Mouse (Mus musculus): ENCODE results near the gene Klhl6. TPM values are rescaled to one million over a fixed set of nuclear protein-coding genes. Genes with fewer than 3 reads are reported as not detected.

Klhl6 gene
- total RNA-seq, 2 experiments from 2014 or later = 5.2 to 6.4 TPM

DNA sequence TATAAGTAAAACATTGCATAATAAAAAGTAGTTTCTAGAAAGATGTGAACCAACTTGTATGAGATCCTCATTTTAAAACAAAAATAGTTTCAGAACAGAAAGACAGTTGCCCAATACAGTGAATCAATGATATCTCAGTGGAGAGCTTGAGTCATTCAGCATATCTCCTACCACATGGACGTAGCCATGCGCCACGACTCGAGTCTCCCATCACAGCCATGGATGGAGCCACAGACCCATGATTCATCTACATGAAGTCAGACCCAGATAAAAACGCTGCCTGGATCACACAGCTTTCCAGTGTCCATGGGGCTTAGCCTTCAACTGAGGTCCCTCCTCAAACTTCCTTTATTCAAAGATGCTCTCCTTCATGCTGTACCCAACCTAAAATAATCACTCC, 13.3 kb downstream of the Klhl6 start:
- DNase-seq = peak in 1 of 2 experiments; percentile 31

DNA sequence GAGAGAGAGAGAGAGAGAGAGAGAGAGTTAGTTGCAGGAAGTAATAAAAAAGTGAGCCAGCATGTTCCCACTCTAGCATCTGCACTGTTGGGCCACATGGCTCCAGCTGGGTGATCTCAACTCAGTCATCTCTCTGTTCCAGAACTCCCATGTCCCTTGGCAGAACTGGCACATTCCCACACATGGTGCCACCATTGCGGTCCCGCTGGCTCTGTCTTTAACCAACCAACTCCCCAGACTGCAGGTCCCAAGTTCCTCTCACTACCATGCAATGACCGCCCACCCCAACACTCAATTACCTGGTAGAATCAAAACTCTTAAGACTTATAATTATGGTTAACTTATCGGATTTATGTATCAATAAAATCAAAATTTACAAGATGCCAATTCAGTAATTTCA, 14.2 kb downstream of the Klhl6 start:
- no peak for DNase-seq

DNA sequence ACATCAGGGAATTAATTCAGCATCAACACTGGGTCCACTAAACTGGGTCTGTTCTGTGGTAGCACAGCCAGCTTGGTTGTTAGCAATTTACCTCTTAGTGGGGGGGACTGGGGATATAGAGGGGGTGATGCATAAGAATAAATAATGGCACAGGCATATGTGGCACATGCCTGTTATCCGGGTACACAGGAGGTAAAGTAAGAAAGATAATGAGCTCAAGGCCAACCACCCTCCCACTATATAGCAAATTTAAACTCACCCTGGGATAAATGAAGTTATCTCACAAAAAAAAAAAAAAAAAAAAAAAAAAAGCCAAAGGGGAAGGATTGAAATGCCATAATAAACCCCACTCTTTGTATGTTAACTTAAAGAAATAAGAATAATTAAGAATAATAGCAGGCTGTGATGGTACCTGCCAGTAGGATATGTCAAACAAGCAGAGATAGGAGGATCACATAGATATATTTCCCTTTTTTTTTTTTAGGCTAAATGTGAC, 14.9 kb downstream of the Klhl6 start:
- DNase-seq = no peak

DNA sequence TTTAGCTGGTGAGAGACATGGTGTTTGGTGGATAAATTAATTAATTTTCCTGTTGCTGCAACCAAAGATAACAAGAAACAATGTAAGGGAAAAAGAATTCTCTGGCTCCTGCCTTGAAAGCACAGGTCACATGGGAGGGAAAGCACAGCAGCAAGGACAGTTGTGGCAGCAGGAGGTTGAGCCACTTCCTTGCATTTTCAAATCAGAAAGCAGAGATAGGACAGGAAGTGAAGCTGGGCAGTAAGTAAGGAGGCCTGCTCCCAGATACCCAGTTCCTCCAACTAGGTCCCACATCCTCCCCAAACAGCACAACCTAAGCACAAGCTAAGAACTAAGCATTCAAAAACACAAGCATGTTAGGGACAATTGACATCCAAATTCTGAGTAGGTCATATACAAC, 15.9 kb downstream of the Klhl6 start:
- DNase-seq = peak in 1 of 2 experiments; percentile 24

DNA sequence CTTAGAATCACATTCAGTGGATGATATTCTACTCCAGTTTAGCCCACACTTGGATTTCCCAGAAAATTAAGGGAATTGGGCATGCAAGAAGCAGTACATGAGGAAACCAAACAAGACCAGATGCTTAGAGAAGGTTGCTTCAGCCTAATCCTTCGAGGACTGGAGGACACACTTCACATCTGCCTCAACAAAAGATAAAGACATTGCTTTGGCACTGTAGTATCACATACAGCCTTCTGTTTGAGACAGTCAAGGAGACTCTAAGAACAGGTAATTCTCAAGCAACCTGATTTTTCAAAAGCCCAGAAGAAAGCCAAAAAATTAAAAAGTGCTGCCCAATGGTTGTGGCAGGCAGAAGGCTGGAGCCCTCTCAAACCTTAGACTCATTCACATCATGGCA, 16.4 kb downstream of the Klhl6 start:
- DNase-seq = no peak

DNA sequence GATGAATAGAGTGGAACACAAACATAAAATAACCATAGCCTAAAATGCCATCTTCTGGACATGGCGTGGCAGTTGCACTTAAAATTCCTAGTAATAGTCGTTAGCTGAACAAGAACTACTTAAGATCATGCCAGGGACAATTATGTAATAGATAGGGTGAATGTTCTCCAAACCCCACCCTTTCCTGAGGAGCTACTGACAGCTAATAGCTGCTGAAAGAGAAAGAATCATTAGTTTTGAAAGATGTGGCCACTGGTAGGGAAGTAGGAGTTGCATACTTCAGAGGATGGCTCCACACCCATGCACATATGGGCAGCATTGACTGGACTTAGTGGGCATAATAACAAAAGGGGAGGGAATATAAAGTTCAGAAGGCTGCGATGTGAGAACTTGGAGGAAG, 19.9 kb downstream of the Klhl6 start:
- peak in 1 of 2 experiments; percentile 22 for DNase-seq

DNA sequence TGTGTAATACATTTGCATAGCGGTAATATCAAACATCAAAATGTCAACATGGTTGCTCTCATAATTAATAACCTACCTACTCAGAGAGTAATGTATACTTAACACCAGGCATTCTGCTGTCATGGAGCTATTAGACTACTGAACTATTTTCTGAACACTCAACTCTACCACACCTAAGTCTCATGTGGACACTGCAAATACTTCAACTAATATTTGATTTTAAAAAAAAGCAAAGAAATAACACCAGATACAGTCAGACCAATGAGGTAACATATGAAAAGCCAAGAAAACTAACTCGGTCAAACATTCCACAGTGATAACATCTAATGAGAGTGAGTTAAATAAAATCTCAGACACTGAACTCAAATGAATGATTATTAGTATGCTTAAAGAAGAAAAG, 21.8 kb downstream of the Klhl6 start:
- DNase-seq = no peak

DNA sequence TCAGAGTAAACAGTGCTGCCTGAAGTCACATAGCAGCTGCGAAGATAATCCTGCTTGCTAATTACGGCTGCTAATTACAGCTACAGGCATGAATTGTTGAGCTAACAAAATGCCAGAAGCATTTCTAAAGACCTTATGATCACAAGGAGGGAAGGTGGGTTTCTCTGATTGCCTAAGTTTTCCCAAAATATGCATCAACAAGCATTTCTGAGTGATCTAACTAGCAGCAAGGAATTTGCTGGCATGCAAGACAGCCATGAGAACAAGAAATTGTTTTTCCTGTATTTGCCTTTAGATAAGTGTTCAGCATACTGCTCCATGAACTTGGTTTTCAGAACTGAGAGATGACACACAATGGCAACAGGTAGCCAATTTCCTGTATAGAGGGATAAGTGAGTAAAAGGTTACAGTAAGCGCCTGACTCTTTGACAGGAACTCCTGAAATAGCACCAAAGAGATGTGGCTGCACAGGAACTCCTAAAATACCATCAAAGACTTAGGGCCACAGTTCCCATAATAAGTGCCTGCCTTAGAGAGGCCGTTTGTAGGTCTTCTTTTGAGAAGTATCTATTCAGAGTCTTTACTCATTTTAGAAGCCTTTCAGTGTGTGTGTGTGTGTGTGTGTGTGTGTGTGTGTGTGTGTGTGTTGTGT, 22.3 kb downstream of the Klhl6 start:
- peak in 1 of 2 experiments; percentile 38 for DNase-seq

DNA sequence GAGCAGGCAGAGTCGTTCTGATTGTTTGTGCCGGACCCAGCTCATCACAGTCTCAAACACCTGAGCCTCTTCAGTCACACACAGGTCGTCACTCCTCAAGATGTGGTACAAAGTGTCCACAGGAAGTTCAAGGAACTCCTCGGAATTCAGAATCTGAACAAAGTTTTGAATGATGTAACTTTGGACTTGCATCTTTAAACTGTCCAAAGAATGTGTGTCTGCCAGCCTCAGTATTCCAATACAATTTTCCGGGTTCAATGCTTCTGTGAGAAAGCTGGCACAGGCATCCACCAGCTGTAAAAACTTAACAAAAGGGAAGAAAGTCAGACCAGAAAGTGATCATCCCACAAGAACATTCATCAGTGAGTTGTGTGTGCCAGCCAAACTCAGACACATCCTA, 25.8 kb downstream of the Klhl6 start:
- DNase-seq = no peak

DNA sequence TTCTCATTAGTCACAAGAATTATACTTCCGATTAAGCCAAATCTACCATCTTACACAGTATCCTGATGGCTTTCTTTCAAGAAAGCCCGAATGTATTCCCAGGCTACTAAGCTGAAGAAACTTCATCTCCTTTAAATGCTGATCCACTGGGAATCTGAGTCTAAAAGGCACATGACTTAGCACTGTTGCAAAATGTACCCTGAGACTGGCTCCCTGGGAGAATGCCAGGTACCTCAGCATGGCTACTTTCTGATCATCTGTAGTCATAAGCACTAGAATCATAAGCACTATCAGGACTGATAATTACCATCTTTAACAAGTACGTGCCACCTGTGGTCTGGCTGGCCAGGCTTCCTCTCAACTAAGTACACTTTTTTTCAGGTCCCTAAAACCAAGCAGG, 35.5 kb downstream of the Klhl6 start:
- no peak for DNase-seq

DNA sequence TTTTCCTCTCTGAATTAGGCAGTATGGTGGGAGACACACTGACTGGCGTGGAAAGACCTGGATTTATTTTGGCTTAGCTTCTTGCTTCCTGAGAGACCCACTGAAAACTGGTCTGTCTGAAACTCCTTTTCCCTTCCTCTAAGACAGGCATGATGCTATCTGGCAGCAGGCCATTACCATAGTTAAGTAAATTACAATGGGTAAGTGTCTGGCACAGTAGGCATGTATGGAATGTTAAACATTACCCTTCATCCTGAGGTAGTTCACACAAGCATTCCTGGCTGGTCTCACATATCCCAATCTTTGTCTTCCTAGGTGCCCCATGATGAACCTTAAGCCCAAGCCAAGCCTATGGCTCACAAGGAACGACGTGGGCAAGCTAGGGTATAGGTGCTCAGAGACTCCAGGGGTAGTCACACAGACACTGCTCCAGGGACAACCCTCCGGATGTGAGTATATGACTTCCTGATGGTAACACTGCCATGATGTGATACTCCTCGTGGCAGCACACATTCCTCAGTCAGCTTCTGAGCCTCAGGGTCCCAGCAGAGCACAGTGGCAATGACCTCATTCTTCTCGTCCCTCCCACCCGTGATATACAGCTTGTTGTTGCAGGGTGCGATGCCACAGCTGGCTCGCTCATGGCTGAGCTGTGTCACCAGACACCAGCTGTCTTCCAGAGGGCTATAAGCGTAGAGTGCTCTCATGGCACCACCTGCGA, 36.1 kb downstream of the Klhl6 start:
- no peak for DNase-seq

DNA sequence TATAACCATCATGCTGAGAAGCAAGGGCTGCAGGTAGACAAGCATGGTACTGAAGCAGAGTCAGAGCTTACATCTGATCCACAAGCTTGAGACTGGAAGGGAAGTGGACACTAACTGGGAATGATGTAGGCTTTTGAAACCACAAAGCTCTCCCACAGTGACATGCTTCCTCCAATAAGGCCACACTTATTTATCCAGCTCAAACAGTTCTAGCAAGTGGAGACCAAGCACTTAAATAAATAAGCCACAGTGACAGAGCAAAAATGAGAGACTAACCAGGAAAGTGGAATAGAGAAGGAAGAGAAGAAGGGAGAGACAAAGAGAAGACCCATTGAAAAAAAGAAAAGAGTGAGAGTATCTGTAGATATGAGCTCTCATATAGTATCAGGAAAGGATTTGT, 62.0 kb downstream of the Klhl6 start:
- no peak for DNase-seq

DNA sequence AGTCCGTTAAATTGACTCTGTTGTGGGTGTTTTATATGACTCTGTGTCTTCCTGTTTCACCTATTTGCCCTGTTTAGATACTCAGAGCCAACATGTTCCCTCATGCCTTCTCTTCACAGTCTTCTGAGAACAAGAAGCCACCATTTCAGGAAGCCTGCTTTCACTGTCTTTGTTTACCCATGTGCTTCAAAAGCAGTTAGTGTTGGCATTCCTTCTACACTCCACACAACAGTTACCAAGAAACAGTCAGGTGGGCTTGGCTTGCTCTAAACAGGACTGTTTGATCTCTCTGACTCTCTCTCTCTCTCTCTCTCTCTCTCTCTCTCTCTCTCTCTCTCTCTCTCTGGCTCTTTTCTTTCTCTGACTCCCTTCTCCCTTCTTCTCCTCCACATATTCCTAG, 64.6 kb downstream of the Klhl6 start:
- DNase-seq = no peak

DNA sequence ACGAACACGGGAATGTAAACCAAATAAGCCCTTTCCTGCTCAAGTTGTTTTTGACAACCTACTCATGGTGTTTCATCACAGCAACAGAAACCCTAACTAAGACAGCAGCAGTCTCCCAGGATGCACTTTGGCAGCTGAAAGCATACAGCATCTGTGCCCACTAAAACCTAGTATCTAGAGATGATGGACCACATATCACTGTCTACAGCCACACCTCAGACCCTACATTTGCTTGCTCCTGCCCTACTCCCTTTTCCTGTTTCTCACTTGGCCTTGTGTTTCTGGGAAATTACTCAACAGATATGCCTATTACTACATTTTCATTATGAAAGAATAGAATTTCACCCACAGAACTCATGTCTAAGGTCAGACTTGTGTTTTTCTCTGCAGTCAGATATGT, 70.3 kb downstream of the Klhl6 start:
- no peak for DNase-seq

DNA sequence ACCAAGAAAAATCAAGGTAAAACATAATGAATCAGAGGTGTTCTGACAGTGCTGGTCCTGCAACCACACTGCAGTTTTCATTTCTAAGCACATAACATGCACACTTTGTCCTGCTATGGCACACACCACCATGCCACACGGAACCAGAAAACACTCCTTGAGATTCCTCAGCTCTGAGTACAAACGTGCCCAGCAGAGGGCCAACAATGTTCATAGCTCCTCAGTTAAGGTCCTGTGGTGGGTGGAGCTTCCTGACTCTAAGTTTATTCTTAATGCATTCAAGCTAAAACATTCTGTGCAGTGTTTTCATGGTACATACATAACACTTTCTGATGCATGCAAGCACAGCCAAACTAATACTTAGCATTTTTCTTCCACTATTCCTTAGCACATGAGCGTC, 74.5 kb downstream of the Klhl6 start:
- DNase-seq = no peak

DNA sequence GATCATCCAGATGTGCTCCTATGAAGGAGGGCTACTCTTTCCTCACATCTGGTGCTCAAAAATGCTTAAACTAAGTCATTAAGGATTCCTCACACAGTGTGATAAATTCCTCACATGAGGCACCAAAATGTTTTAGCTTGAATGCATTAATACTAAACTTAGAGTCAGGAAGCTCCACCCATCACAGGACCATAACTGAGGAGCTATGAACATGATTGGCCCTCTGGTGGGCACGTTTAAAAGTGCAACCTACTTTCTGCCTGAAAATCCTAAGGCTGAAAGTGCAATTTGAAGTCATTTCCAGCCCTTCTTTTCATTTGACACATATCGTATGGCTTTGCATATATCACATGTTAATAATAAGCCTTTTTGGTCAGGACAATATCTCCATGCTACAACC, 75.7 kb downstream of the Klhl6 start:
- peak; percentile 35 to 70 for DNase-seq

DNA sequence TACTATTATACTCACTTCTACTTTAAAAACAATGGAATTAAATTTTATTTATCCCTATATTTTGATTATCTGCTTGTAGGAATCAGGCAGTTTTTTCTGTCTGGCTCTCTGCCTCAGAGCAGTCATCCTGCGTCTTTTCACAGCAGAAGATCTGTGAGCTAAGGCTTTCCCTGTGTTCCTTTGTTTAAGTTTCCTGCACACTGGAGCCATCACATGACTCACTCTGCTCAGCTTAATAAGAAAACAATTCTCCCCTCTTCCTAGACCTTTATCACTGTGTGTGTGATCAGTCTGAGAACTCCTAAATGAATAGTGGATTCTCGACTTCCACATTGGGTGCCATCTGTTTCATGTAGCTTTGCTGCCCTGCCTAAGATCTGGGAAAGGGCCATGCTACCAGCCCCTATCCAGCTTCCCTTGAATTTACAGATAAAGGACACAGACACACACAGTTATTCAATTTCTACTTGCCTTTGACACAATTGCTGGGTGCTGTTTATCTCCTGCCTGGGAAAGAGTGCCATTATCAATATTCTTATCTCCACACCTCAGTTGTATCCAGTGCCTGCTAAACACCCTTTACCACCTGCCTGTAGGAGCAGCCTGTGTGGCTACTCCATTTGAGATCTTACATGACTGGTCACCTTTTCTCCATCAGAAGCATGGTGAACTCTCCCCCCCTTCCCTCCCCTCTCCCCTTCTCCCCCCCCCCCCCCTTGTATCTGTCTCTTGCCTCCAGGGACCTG, 77.9 kb downstream of the Klhl6 start:
- no peak for DNase-seq

DNA sequence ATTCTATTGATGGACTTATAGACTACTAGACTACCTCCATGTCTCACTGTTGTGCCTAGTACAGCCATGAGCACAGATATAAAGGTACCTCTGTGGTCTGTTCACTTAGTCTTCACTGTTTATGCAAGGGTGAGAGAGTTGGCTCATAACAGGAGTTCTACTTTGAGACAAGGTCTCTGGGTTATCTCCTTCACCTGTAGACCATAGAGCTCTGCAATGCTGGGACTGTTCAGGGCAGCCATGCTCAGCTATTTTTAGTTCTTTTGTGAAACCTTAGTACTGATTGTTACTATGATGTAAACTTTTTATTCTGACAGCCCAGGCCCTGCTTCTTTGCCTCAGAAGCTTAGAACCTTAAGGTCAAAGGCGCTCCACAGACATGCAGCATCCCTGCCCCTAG, 79.0 kb downstream of the Klhl6 start:
- DNase-seq = no peak

Other genes starting within 250 kb of the Klhl6 start
- gene B3gnt5, start 222.8 kb downstream of the Klhl6 start, total RNA-seq (2021) = 1 to 10 TPM in 1 of 2 experiments, under 1 TPM in 1; 0.42 to 2.1 TPM
- gene Klhl24, start 114.5 kb upstream of the Klhl6 start, total RNA-seq (2021) = 100 to 1,000 TPM; 244 to 313 TPM
- 1 to 10 TPM; 7.1 to 9.8 TPM for gene Yeats2, start 158.0 kb upstream of the Klhl6 start, total RNA-seq (2021)